Mouse (Mus musculus): ENCODE data around the gene Map4k3. TPM values are rescaled to one million over a fixed set of nuclear protein-coding genes. Genes with fewer than 3 reads are reported as not detected.

The Map4k3 gene
- polyA plus RNA-seq, 1 experiment from 2014 or later, result 29.9 TPM

DNA sequence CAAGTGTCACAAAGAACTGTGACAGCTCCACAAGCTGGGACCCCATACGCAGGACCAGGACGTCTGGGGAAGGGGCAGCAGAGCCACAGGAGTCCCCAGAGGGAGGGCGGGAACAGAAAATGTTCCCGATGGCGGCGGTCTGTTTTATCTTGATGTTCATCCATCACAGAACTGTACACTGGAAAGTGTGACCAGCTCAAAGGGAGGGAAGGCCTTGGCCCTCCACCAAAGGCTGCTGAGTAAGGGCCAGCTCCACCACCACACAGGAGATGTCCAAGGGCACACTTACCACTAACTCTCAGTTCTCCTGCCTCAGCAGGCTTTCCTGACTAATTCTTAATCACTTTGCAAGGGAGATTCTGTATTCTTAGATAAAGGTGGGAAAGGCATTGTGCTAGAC, 82.2 kb downstream of the Map4k3 start:
- H3K27me3 ChIP-seq (ENCODE audit: insufficient read depth, low read length), result no peaks in the 10 kb centered on the region
- H3K4me1 ChIP-seq (replicated peaks; ENCODE audit: insufficient read depth, low read length), result 0 out of 2 replicates have a peak, but pooled peaks cover 4% of the 10 kb centered on the region
- no peak for ATAC-seq (replicated peaks; ENCODE audit: low FRiP score, low read depth)
- H3K36me3 ChIP-seq (ENCODE audit: insufficient read depth, low read length), result peaks cover 33% of the 10 kb centered on the region
- H3K27ac ChIP-seq, result no peak overlapping the region
- no peak for DNase-seq (ENCODE audit: low spot score)
- no peak for TF ChIP-seq CTCF (IDR thresholded peaks at IDR 0.05; ENCODE audit: low read depth)
- WGBS, result 80% methylated on average over 6 of the region's 6 CpGs
- H3K4me2 ChIP-seq (ENCODE audit: low read length), result no peak overlapping the region
- no peaks in the 10 kb centered on the region for H3K9me3 ChIP-seq (replicated peaks; ENCODE audit: low read length)
- no peak overlapping the region for H3K9ac ChIP-seq (ENCODE audit: low read depth, low read length)
- H3K4me3 ChIP-seq (replicated peaks; ENCODE audit: low read depth, low read length), result no peak overlapping the region

GRCm38 (mm10) chr17:80645694-80646034, 82.6 kb downstream of the Map4k3 start:
- no peak for ATAC-seq (replicated peaks; ENCODE audit: low FRiP score, low read depth)
- H3K27me3 ChIP-seq (ENCODE audit: insufficient read depth, low read length), result no peaks in the 10 kb centered on the region
- no peak overlapping the region for H3K4me2 ChIP-seq (ENCODE audit: low read length)
- peaks cover 30% of the 10 kb centered on the region for H3K36me3 ChIP-seq (ENCODE audit: insufficient read depth, low read length)
- TF ChIP-seq CTCF (IDR thresholded peaks at IDR 0.05; ENCODE audit: low read depth), result no peak
- WGBS, result 84% methylated on average over 8 of the region's 8 CpGs
- H3K4me3 ChIP-seq (replicated peaks; ENCODE audit: low read depth, low read length), result no peak overlapping the region
- H3K4me1 ChIP-seq (replicated peaks; ENCODE audit: insufficient read depth, low read length), result 0 out of 2 replicates have a peak, but pooled peaks cover 4% of the 10 kb centered on the region
- H3K9me3 ChIP-seq (replicated peaks; ENCODE audit: low read length), result no peaks in the 10 kb centered on the region
- no peak overlapping the region for H3K9ac ChIP-seq (ENCODE audit: low read depth, low read length)
- DNase-seq (ENCODE audit: low spot score), result no peak
- no peak overlapping the region for H3K27ac ChIP-seq

DNA sequence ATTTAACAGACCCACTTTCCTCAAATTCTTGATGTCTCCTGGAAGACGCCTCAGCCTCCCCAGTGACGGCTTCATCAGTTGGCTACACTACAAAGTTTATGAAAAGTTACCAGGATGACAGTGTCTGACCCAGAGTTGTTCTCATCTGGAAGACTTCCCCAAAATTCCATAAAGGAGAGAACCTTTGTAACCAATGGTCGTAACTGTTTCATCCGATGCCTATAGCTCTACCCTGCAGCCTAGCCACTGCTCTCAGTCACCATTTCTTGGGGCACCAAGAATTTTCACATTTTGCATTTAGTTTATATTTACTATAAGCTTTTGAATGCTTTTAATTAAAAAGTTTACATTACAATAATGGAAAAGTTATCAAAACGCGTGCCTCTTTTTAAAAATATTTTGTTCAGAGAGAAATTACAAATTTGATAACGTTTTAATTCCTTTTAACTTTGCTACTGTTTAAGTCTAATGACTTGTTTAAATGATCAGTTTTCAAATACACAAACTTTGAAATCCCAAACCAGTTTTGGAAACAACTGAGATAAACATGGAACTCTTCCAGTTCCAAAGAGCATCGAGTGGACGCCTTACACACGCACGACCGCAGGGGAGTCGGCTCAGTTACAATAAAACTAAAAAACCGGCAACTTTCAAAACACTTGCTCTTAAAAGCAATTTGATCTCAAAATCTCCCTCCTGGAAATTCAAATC, 83.1 kb downstream of the Map4k3 start:
- H3K9ac ChIP-seq (ENCODE audit: low read depth, low read length), result no peak overlapping the region
- DNase-seq (ENCODE audit: low spot score) (no peak), ATAC-seq (replicated peaks; ENCODE audit: low FRiP score, low read depth) (no peak)
- peaks cover 31% of the 10 kb centered on the region for H3K36me3 ChIP-seq (ENCODE audit: insufficient read depth, low read length)
- H3K27ac ChIP-seq, result no peak overlapping the region
- WGBS, result 79% methylated on average over 14 of the region's 14 CpGs
- H3K4me3 ChIP-seq (replicated peaks; ENCODE audit: low read depth, low read length), result no peak overlapping the region
- no peak overlapping the region for H3K4me2 ChIP-seq (ENCODE audit: low read length)
- H3K4me1 ChIP-seq (replicated peaks; ENCODE audit: insufficient read depth, low read length), result 0 out of 2 replicates have a peak, but pooled peaks cover 4% of the 10 kb centered on the region
- H3K9me3 ChIP-seq (replicated peaks; ENCODE audit: low read length), result no peaks in the 10 kb centered on the region
- no peak for TF ChIP-seq CTCF (IDR thresholded peaks at IDR 0.05; ENCODE audit: low read depth)
- H3K27me3 ChIP-seq (ENCODE audit: insufficient read depth, low read length), result no peaks in the 10 kb centered on the region

DNA sequence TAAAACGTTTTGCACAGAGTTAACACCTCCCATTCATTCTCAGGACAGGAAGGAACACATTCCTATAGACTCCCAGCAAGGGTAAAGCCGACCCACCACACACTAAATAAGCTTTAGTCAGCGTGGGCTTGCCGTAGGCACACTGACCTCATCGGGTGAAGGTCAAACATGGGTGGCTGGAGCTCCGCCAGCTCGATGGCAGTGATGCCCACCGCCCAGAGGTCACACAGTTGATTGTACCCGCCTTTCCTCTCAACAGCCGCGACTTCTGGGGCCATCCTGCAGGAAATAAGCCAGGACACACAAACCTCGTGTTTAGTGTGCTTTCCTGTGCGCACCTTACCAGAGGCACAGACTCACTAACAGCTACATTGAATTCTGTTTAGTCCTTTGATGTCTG, 83.7 kb downstream of the Map4k3 start:
- no peak overlapping the region for H3K4me2 ChIP-seq (ENCODE audit: low read length)
- DNase-seq (ENCODE audit: low spot score), result no peak
- WGBS, result 53% methylated on average over 13 of the region's 13 CpGs
- H3K9me3 ChIP-seq (replicated peaks; ENCODE audit: low read length), result no peaks in the 10 kb centered on the region
- H3K36me3 ChIP-seq (ENCODE audit: insufficient read depth, low read length), result peaks cover 29% of the 10 kb centered on the region
- no peak for ATAC-seq (replicated peaks; ENCODE audit: low FRiP score, low read depth)
- H3K27ac ChIP-seq, result no peak overlapping the region
- no peaks in the 10 kb centered on the region for H3K27me3 ChIP-seq (ENCODE audit: insufficient read depth, low read length)
- no peak for TF ChIP-seq CTCF (IDR thresholded peaks at IDR 0.05; ENCODE audit: low read depth)
- H3K4me3 ChIP-seq (replicated peaks; ENCODE audit: low read depth, low read length), result no peak overlapping the region
- 0 out of 2 replicates have a peak, but pooled peaks cover 4% of the 10 kb centered on the region for H3K4me1 ChIP-seq (replicated peaks; ENCODE audit: insufficient read depth, low read length)
- no peak overlapping the region for H3K9ac ChIP-seq (ENCODE audit: low read depth, low read length)

GRCm38 (mm10) chr17:80638121-80638520, 90.2 kb downstream of the Map4k3 start:
- no peak overlapping the region for H3K27ac ChIP-seq
- ATAC-seq (replicated peaks; ENCODE audit: low FRiP score, low read depth) (no peak), DNase-seq (ENCODE audit: low spot score) (peak; percentile 54)
- H3K9ac ChIP-seq (ENCODE audit: low read depth, low read length), result no peak overlapping the region
- no peaks in the 10 kb centered on the region for H3K9me3 ChIP-seq (replicated peaks; ENCODE audit: low read length)
- no peak overlapping the region for H3K4me3 ChIP-seq (replicated peaks; ENCODE audit: low read depth, low read length)
- 0 out of 2 replicates have a peak, but pooled peaks cover 16% of the 10 kb centered on the region for H3K36me3 ChIP-seq (ENCODE audit: insufficient read depth, low read length)
- WGBS, result 39% methylated on average over 8 of the region's 8 CpGs
- no peaks in the 10 kb centered on the region for H3K4me1 ChIP-seq (replicated peaks; ENCODE audit: insufficient read depth, low read length)
- H3K27me3 ChIP-seq (ENCODE audit: insufficient read depth, low read length), result no peaks in the 10 kb centered on the region
- H3K4me2 ChIP-seq (ENCODE audit: low read length), result no peak overlapping the region
- TF ChIP-seq CTCF (IDR thresholded peaks at IDR 0.05; ENCODE audit: low read depth), result no peak

DNA sequence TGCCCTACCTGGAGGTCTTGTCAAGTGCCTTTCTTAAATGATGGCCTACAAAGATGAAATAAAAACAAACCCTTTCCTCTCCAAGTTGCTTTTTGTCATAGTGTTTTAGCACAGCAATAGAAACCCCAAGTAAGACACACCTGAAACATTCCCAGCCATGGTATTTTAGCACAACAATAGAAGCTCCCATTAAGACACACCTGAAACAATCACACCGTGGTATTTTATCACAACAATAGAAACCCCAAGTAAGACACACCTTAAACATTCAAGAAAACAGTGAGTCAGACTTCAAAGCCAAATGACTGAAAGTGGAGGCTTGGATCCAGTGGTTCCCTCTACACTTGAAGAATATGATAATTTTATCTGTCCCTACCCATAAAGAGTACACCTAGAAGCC, 92.5 kb downstream of the Map4k3 start:
- 79% methylated on average over 1 of the region's 1 CpGs for WGBS
- H3K9me3 ChIP-seq (replicated peaks; ENCODE audit: low read length), result no peaks in the 10 kb centered on the region
- peaks cover 30% of the 10 kb centered on the region; the same call in 1 of the 2 replicates for H3K36me3 ChIP-seq (ENCODE audit: insufficient read depth, low read length)
- no peaks in the 10 kb centered on the region for H3K4me1 ChIP-seq (replicated peaks; ENCODE audit: insufficient read depth, low read length)
- ATAC-seq (replicated peaks; ENCODE audit: low FRiP score, low read depth), result no peak
- H3K4me3 ChIP-seq (replicated peaks; ENCODE audit: low read depth, low read length), result no peak overlapping the region
- H3K27me3 ChIP-seq (ENCODE audit: insufficient read depth, low read length), result no peaks in the 10 kb centered on the region
- H3K9ac ChIP-seq (ENCODE audit: low read depth, low read length), result no peak overlapping the region
- no peak overlapping the region for H3K4me2 ChIP-seq (ENCODE audit: low read length)
- no peak overlapping the region for H3K27ac ChIP-seq
- no peak for TF ChIP-seq CTCF (IDR thresholded peaks at IDR 0.05; ENCODE audit: low read depth)
- no peak for DNase-seq (ENCODE audit: low spot score)
